Mouse (Mus musculus) embryonic fibroblast, embryonic 13.5 days (primary cell): ENCODE data around the gene F13a1.

Experiments used
- CTCF ChIP-seq: IDR thresholded peaks from 2 replicates; pipeline ENCODE4 v1.5.1; 2011; ENCODE audit warnings: mild to moderate bottlenecking, control low read depth, low read length, moderate library complexity, borderline replicate concordance; ENCODE audit not compliant: insufficient read depth
- POLR2A ChIP-seq: IDR thresholded peaks from 2 replicates; pipeline ENCODE4 v1.6.1; 2011; ENCODE audit warnings: low read depth, mild to moderate bottlenecking, control low read depth, low read length, moderate library complexity

DNA sequence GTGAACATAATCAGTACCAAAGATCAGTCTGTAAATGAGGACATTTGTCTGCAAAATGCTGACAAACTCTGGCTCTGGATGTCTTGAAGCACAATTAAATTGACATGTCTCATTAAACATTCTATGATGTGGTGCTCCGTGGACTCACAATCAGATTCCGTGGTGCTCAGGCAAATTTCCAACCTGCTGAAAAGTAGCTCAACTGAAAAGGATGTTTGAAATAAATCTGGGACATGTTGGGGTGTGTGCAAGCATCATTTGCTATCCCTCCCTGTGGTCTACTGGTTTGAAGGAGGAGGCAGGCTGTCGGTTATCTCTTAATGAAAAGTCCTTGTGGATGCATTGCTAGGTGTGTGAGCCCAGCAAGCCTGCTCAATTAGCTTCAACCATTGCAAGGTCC is 77.8 kb downstream of the F13a1 start:
- TF ChIP-seq CTCF = no peak
- TF ChIP-seq POLR2A = no peak
